Mouse (Mus musculus) adipose tissue, adult 10 weeks (tissue): Measurements from ENCODE around the gene Map2k5. TPM values are rescaled to one million over a fixed set of nuclear protein-coding genes. Genes with fewer than 3 reads are reported as not detected.

ENCODE experiments used
- polyA plus RNA-seq: library from polyadenylated mRNA; stranded (reverse); fragments of 350-450 nt; fragmentation: Illumina TruSeq; extraction: RNeasy Lipid Tissue Mini Kit (QIAGEN cat#74804); gene quantifications from one replicate; pipeline ENCODE4 v1.2.3, GENCODE M21; 2014; ENCODE audit warnings: low read depth, low replicate concordance

Gene Map2k5
- polyA plus RNA-seq = 15.3 TPM

GRCm38 (mm10) chr9:63377270-63378142, at the start of gene Map2k5:
Gene Map2k5, minus strand, starts transcription at chr9:63377902.

GRCm38 (mm10) chr9:63398611-63399462, 21.1 kb upstream of the Map2k5 start, which contains the start of gene 2300009A05Rik:
Gene 2300009A05Rik, minus strand, starts transcription at chr9:63399246.

GRCm38 (mm10) chr9:63148410-63149371, 229.0 kb downstream of the Map2k5 start, which contains the start of gene Skor1:
Gene Skor1, minus strand, starts transcription at chr9:63148961.

Other genes starting within 250 kb of the Map2k5 start
- gene Skor1, start 228.9 kb downstream of the Map2k5 start, polyA plus RNA-seq = not detected
- gene 2300009A05Rik, start 21.3 kb upstream of the Map2k5 start, polyA plus RNA-seq = 30.1 TPM
- 1.7 TPM for gene Iqch, start 224.6 kb upstream of the Map2k5 start, polyA plus RNA-seq
- gene Aagab, start 224.8 kb upstream of the Map2k5 start, polyA plus RNA-seq = 21.8 TPM